Mouse (Mus musculus) yolk sac, embryonic 10.5 days (tissue): ENCODE results near the gene Mpdu1.
"Not testable (repeated sequence)": the region's sequence is repeated elsewhere in the genome, so short reads cannot be mapped to it uniquely, and the experiment has no call there.

Experiments used
- DNase-seq: peaks from one replicate; pipeline ENCODE4 v3.0.0-alpha.2; 2017; ENCODE audit warnings: low spot score

The Mpdu1 gene

GRCm38 (mm10) chr11:69665457-69665960 lies 3.1 kb upstream of the Mpdu1 start:
- no peak for DNase-seq

GRCm38 (mm10) chr11:69664841-69665240 lies 2.4 kb upstream of the Mpdu1 start:
- no peak for DNase-seq

- no peak for DNase-seq
These were observed 1.4 kb upstream of the Mpdu1 start for GRCm38 (mm10) chr11:69663795-69664194.

GRCm38 (mm10) chr11:69662967-69663671 lies 677 bp upstream of the Mpdu1 start:
- DNase-seq = no peak

- no peak for DNase-seq
These were observed 1.1 kb downstream of the Mpdu1 start for GRCm38 (mm10) chr11:69661221-69661881.

GRCm38 (mm10) chr11:69657462-69657881 lies 5.0 kb downstream of the Mpdu1 start:
- no peak for DNase-seq

GRCm38 (mm10) chr11:69656617-69657461 lies 5.6 kb downstream of the Mpdu1 start:
- DNase-seq = no peak

GRCm38 (mm10) chr11:69656065-69656455 lies 6.4 kb downstream of the Mpdu1 start:
- no peak for DNase-seq

- peak; percentile 58 for DNase-seq
These were observed 7.0 kb downstream of the Mpdu1 start, which contains the start of gene Sox15 for GRCm38 (mm10) chr11:69655264-69656064. TSS of gene Sox15 (plus strand) at chr11:69655314.

GRCm38 (mm10) chr11:69654760-69655159 lies 7.7 kb downstream of the Mpdu1 start:
- no peak for DNase-seq

- no peak for DNase-seq
These were observed 9.0 kb downstream of the Mpdu1 start for GRCm38 (mm10) chr11:69653399-69653798.

- no peak for DNase-seq
These were observed 16.6 kb downstream of the Mpdu1 start for GRCm38 (mm10) chr11:69645860-69646259.

- DNase-seq = no peak
These were observed 27.0 kb downstream of the Mpdu1 start for GRCm38 (mm10) chr11:69635471-69635870.

- no peak for DNase-seq
These were observed 29.1 kb downstream of the Mpdu1 start for GRCm38 (mm10) chr11:69633128-69633866.

GRCm38 (mm10) chr11:69632284-69633089 lies 30.0 kb downstream of the Mpdu1 start, which contains the start of gene Fxr2:
TSS of gene Fxr2 (plus strand) at chr11:69632990.
- DNase-seq = peak; percentile 100

- DNase-seq = no peak
These were observed 32.6 kb downstream of the Mpdu1 start for GRCm38 (mm10) chr11:69629802-69630201.

- peak; percentile 67 for DNase-seq
These were observed 34.2 kb downstream of the Mpdu1 start for GRCm38 (mm10) chr11:69628286-69628685.

GRCm38 (mm10) chr11:69624339-69624738 lies 38.1 kb downstream of the Mpdu1 start:
- DNase-seq = not testable (repeated sequence)

- DNase-seq = no peak
These were observed 39.4 kb downstream of the Mpdu1 start for GRCm38 (mm10) chr11:69623006-69623405.

- no peak for DNase-seq
These were observed 40.0 kb downstream of the Mpdu1 start for GRCm38 (mm10) chr11:69622406-69622805.
